Mouse (Mus musculus): Measurements from ENCODE around the gene Cited1.

Cited1 gene

GRCm38 (mm10) chrX:102251937-102252860 lies at the start of gene Cited1:
Gene Cited1, minus strand, starts transcription at chrX:102252181.
- DNase-seq (ENCODE audit: low read depth, low spot score): peak; percentile 59

- no peak for DNase-seq (ENCODE audit: low read depth, low spot score)
Observed at GRCm38 (mm10) chrX:102284889-102285288, 32.9 kb upstream of the Cited1 start.

- DNase-seq (ENCODE audit: low read depth, low spot score): peak; percentile 51
Observed at GRCm38 (mm10) chrX:102262620-102263345, 10.8 kb upstream of the Cited1 start.

- no peak for DNase-seq (ENCODE audit: low read depth, low spot score)
Observed at GRCm38 (mm10) chrX:102259772-102260171, 7.8 kb upstream of the Cited1 start.

GRCm38 (mm10) chrX:102253892-102254291 lies 1.9 kb upstream of the Cited1 start:
- no peak for DNase-seq (ENCODE audit: low read depth, low spot score)

- no peak for DNase-seq (ENCODE audit: low read depth, low spot score)
Observed at GRCm38 (mm10) chrX:102251221-102251936, 602 bp downstream of the Cited1 start.

GRCm38 (mm10) chrX:102250891-102251170 lies 1.1 kb downstream of the Cited1 start:
- no peak for DNase-seq (ENCODE audit: low read depth, low spot score)

GRCm38 (mm10) chrX:102250150-102250890 lies 1.7 kb downstream of the Cited1 start:
- no peak for DNase-seq (ENCODE audit: low read depth, low spot score)

- DNase-seq (ENCODE audit: low read depth, low spot score): no peak
Observed at GRCm38 (mm10) chrX:102244334-102244733, 7.6 kb downstream of the Cited1 start.

- DNase-seq (ENCODE audit: low read depth, low spot score): peak; percentile 25
Observed at GRCm38 (mm10) chrX:102219126-102219525, 32.9 kb downstream of the Cited1 start.

GRCm38 (mm10) chrX:102215356-102215755 lies 36.6 kb downstream of the Cited1 start:
- DNase-seq (ENCODE audit: low read depth, low spot score): peak; percentile 17

Measured in retina, postnatal 7 days (tissue).